Mouse (Mus musculus): Measurements from ENCODE around the gene Ccser1.

Ccser1 gene

GRCm38 (mm10) chr6:61432167-61432566 is 252.0 kb downstream of the Ccser1 start:
- DNase-seq (ENCODE audit: low read depth, low spot score), result no peak

- no peak for DNase-seq (ENCODE audit: low read depth, low spot score)
Observed at GRCm38 (mm10) chr6:61432703-61433102, 252.6 kb downstream of the Ccser1 start.

GRCm38 (mm10) chr6:61438165-61438564 is 258.0 kb downstream of the Ccser1 start:
- no peak for DNase-seq (ENCODE audit: low read depth, low spot score)

GRCm38 (mm10) chr6:61471371-61472152 is 291.4 kb downstream of the Ccser1 start:
- DNase-seq (ENCODE audit: low read depth, low spot score), result no peak

GRCm38 (mm10) chr6:61485336-61485735 is 305.2 kb downstream of the Ccser1 start:
- DNase-seq (ENCODE audit: low read depth, low spot score), result no peak

GRCm38 (mm10) chr6:61491979-61492821 is 312.1 kb downstream of the Ccser1 start:
- no peak for DNase-seq (ENCODE audit: low read depth, low spot score)

GRCm38 (mm10) chr6:61493386-61493785 is 313.3 kb downstream of the Ccser1 start:
- no peak for DNase-seq (ENCODE audit: low read depth, low spot score)

- no peak for DNase-seq (ENCODE audit: low read depth, low spot score)
Observed at GRCm38 (mm10) chr6:61515310-61515709, 335.2 kb downstream of the Ccser1 start.

GRCm38 (mm10) chr6:61521587-61521986 is 341.5 kb downstream of the Ccser1 start:
- DNase-seq (ENCODE audit: low read depth, low spot score), result no peak

GRCm38 (mm10) chr6:61522108-61522507 is 342.0 kb downstream of the Ccser1 start:
- no peak for DNase-seq (ENCODE audit: low read depth, low spot score)

GRCm38 (mm10) chr6:61523748-61524493 is 343.8 kb downstream of the Ccser1 start:
- no peak for DNase-seq (ENCODE audit: low read depth, low spot score)

- no peak for DNase-seq (ENCODE audit: low read depth, low spot score)
Observed at GRCm38 (mm10) chr6:61540732-61541131, 360.6 kb downstream of the Ccser1 start.

- DNase-seq (ENCODE audit: low read depth, low spot score), result no peak
Observed at GRCm38 (mm10) chr6:61543459-61544044, 363.4 kb downstream of the Ccser1 start.

- DNase-seq (ENCODE audit: low read depth, low spot score), result no peak
Observed at GRCm38 (mm10) chr6:61567551-61567950, 387.4 kb downstream of the Ccser1 start.

- no peak for DNase-seq (ENCODE audit: low read depth, low spot score)
Observed at GRCm38 (mm10) chr6:61567967-61568366, 387.8 kb downstream of the Ccser1 start.

GRCm38 (mm10) chr6:61581696-61582095 is 401.6 kb downstream of the Ccser1 start:
- no peak for DNase-seq (ENCODE audit: low read depth, low spot score)

- no peak for DNase-seq (ENCODE audit: low read depth, low spot score)
Observed at GRCm38 (mm10) chr6:61588999-61589398, 408.9 kb downstream of the Ccser1 start.

- no peak for DNase-seq (ENCODE audit: low read depth, low spot score)
Observed at GRCm38 (mm10) chr6:61601911-61602310, 421.8 kb downstream of the Ccser1 start.

- no peak for DNase-seq (ENCODE audit: low read depth, low spot score)
Observed at GRCm38 (mm10) chr6:61614920-61615319, 434.8 kb downstream of the Ccser1 start.

- no peak for DNase-seq (ENCODE audit: low read depth, low spot score)
Observed at GRCm38 (mm10) chr6:61621707-61622106, 441.6 kb downstream of the Ccser1 start.

- no peak for DNase-seq (ENCODE audit: low read depth, low spot score)
Observed at GRCm38 (mm10) chr6:61661414-61661813, 481.3 kb downstream of the Ccser1 start.

GRCm38 (mm10) chr6:61664572-61664971 is 484.4 kb downstream of the Ccser1 start:
- DNase-seq (ENCODE audit: low read depth, low spot score), result no peak

Data from c-Kit-negative CD71-positive TER-119-positive erythroid progenitor cells, embryonic 14.5 days (primary cell).